Mouse (Mus musculus) spleen, adult 2 months (tissue): Measurements from ENCODE around the gene Nsmce4a.

ENCODE experiments used
- CTCF ChIP-seq: fragments of 200-500 bp; IDR thresholded peaks from 2 replicates; pipeline ENCODE4 v1.5.1; 2011; ENCODE audit warnings: mild to moderate bottlenecking, inconsistent platforms; ENCODE audit not compliant: insufficient read depth, insufficient read length, insufficient replicate concordance; ENCODE audit errors: extremely low read depth
- POLR2A ChIP-seq: fragments of 200-500 bp; IDR thresholded peaks from 2 replicates; pipeline ENCODE4 v1.6.1; 2011; ENCODE audit warnings: low read depth, low read length, inconsistent platforms

DNA sequence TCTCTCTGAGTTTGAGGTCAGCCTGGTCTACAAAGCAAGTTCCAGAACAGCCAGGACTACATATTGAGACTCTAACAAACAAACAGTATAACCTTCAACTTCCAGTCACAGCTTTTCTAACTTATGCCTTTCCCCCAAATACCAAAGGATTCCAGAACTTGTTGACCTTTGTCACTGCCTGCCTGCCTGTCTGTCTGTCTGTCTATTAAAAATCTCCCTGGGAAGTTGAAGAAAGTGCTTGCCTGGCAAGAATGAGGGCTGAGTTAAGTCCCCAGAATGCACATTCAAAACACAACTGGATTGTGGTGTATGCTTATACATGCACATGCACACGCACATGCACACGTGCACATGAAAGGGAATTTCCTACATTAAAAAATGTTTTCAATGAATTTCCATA, 48.1 kb upstream of the Nsmce4a start:
- TF ChIP-seq CTCF (no peak), POLR2A (no peak)
